Mouse (Mus musculus) embryonic facial prominence, embryonic 14.5 days (tissue): Measurements from ENCODE around the gene Trmt1. TPM values are rescaled to one million over a fixed set of nuclear protein-coding genes. Genes with fewer than 3 reads are reported as not detected.
A peak's percentile ranks its signal among the peaks of the same experiment; 100 is the strongest.

Source experiments
- ATAC-seq: fragments of 200-750 bp; cut with Nextera tagmentation; 2 replicates; pipeline ENCODE4 v1.8.0; 2017; ENCODE audit warnings: low read depth, moderate number of reproducible peaks, moderate TSS enrichment
- DNase-seq: peaks from one replicate; pipeline ENCODE4 v3.0.0-alpha.2; 2015; ENCODE audit warnings: low spot score
- H3K27ac ChIP-seq: fragments of 300-500 bp; sonication (generic); replicated peaks from 2 replicates; pipeline ENCODE4 v1.5.1; 2014; ENCODE audit warnings: low read depth, mild to moderate bottlenecking, low read length, moderate library complexity
- H3K27me3 ChIP-seq: fragments of 300-500 bp; sonication (generic); replicated peaks from 2 replicates; pipeline ENCODE4 v1.6.1; 2014; ENCODE audit warnings: low read length; ENCODE audit not compliant: control insufficient read depth, insufficient read depth
- H3K36me3 ChIP-seq: fragments of 300-500 bp; sonication (generic); 2 replicates; pipeline ENCODE4 v1.6.1; 2014; ENCODE audit warnings: low read length, mixed read lengths; ENCODE audit not compliant: control insufficient read depth, insufficient read depth
- H3K4me1 ChIP-seq: fragments of 300-500 bp; sonication (generic); 2 replicates; pipeline ENCODE4 v1.6.1; 2014; ENCODE audit warnings: antibody characterized with exemption, low read length; ENCODE audit not compliant: control insufficient read depth, insufficient read depth
- H3K4me2 ChIP-seq: fragments of 300-500 bp; sonication (generic); 2 replicates; pipeline ENCODE4 v1.6.1; 2014; ENCODE audit warnings: low read depth, mild to moderate bottlenecking, low read length, moderate library complexity, mixed read lengths
- H3K4me3 ChIP-seq: fragments of 300-500 bp; sonication (generic); 2 replicates; pipeline ENCODE4 v1.5.1; 2014; ENCODE audit warnings: low read depth, mild to moderate bottlenecking, low read length
- H3K9ac ChIP-seq: fragments of 300-500 bp; sonication (generic); 2 replicates; pipeline ENCODE4 v1.6.1; 2014; ENCODE audit warnings: low read depth, mild to moderate bottlenecking, low read length, moderate library complexity, mixed read lengths
- H3K9me3 ChIP-seq: fragments of 300-500 bp; sonication (generic); 2 replicates; pipeline ENCODE4 v1.6.1; 2016; ENCODE audit warnings: low read length; ENCODE audit not compliant: control insufficient read depth
- WGBS: fragments of 180-500 bp; shearing (Covaris S2); extraction: QIAGEN DNeasy Blood & Tissue Kit; methylation state at CpG from one replicate; pipeline ENCODE4 v1.1.7; 2014; 5-methylcytosine and 5-hydroxymethylcytosine counted together
- polyA plus RNA-seq: library from polyadenylated mRNA; unstranded; fragments of >200 nt; fragmentation: Nextera tagmentation; extraction: Ambion mirVana; gene quantifications from 2 replicates; pipeline ENCODE4 v1.2.1, GENCODE M21; 2014

The Trmt1 gene
- polyA plus RNA-seq, 1 experiment from 2014 or later, result 55.8 TPM

DNA sequence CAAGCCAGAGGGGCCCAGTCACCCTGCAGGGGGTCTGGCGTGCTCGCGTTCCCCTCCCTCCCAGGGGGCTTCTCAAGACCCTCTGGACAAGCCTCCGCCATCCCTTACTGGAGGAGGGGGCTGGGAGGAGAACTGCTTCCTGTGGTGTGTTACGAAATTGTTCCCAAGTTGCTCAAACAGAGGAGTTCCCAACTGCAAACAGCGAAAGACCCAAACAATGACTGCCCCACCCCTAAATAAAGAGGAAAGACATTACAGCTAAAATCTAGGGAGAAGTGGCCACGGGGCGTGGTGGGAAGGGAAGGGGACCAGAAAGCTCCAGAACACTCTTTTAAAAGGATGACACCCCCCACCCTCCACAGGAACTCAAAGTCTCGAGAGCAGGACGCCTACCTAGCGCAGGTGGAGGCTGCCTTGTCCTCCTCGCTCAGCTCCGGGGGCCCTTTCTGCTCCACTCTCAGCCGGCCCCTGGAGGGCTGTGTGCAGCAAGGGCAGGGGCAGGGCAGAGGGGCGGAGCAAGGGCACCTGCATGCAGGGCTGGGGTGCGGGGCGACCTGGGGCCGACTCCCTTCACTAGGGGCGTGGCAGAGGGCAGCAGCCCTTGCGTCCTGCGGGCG lies 21.3 kb downstream of the Trmt1 start:
- H3K36me3 ChIP-seq, result peaks cover 38% of the 10 kb centered on the region
- peak overlapping the region; percentile 27 for H3K4me2 ChIP-seq
- ATAC-seq (no peak), DNase-seq (no peak)
- H3K9ac ChIP-seq, result peak overlapping the region; percentile 49; the same call in 1 of the 2 replicates
- no peaks in the 10 kb centered on the region for H3K9me3 ChIP-seq
- H3K27ac ChIP-seq, result peak overlapping the region; percentile 39; the same call in 1 of the 2 replicates
- peaks cover 56% of the 10 kb centered on the region for H3K4me1 ChIP-seq
- H3K27me3 ChIP-seq, result peaks cover 57% of the 10 kb centered on the region
- H3K4me3 ChIP-seq, result peak overlapping the region; percentile 18
- WGBS, result 24% methylated on average over 15 of the region's 22 CpGs

GRCm38 (mm10) chr8:84708071-84708541 lies 22.0 kb downstream of the Trmt1 start:
- Histone ChIP-seq H3K36me3 (peaks cover 38% of the 10 kb centered on the region), H3K4me3 (peak overlapping the region; percentile 18; the same call in 1 of the 2 replicates), H3K4me2 (peak overlapping the region; percentile 27; the same call in 1 of the 2 replicates), H3K27ac (0 out of 2 replicates have a peak overlapping the region, but pooled peaks have one; percentile 39), H3K9ac (0 out of 2 replicates have a peak overlapping the region, but pooled peaks have one; percentile 37), H3K4me1 (peaks cover 62% of the 10 kb centered on the region), H3K27me3 (peaks cover 50% of the 10 kb centered on the region), H3K9me3 (no peaks in the 10 kb centered on the region)
- WGBS, result 28% methylated on average over 15 of the region's 15 CpGs
- DNase-seq, result no peak
- no peak for ATAC-seq

- Histone ChIP-seq H3K36me3 (peaks cover 46% of the 10 kb centered on the region), H3K27ac (peak overlapping the region; percentile 16; the same call in 1 of the 2 replicates), H3K4me3 (no peak overlapping the region), H3K9ac (0 out of 2 replicates have a peak overlapping the region, but pooled peaks have one; percentile 35), H3K9me3 (no peaks in the 10 kb centered on the region), H3K27me3 (peaks cover 42% of the 10 kb centered on the region), H3K4me1 (peaks cover 71% of the 10 kb centered on the region), H3K4me2 (0 out of 2 replicates have a peak overlapping the region, but pooled peaks have one; percentile 10)
- 15% methylated on average over 12 of the region's 12 CpGs for WGBS
- DNase-seq (peak; percentile 94), ATAC-seq (peak; percentile 50)
Observed at GRCm38 (mm10) chr8:84708774-84709475, 22.8 kb downstream of the Trmt1 start.

DNA sequence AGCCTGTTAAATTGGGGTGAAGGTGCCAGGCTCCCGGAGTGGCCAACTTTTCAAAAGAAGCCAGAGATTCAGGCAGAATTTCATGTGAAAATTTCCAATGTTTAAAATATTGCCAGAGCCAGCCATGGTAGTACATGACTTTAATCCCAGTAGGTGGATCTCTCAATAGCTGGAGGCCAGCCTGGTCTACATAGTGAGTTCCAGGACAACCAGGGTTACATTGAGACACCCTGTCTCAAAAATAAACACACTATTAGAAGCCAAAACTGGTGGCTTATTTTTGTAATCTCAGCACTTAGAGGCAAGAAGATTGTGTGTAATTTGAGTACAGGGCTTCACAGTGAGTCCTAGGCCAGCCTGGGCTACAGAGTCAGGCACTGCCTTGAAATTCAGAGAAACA lies 23.8 kb downstream of the Trmt1 start:
- peak overlapping the region; percentile 18; the same call in 1 of the 2 replicates for H3K27ac ChIP-seq
- no peak overlapping the region for H3K4me2 ChIP-seq
- peaks cover 34% of the 10 kb centered on the region for H3K27me3 ChIP-seq
- H3K36me3 ChIP-seq, result peaks cover 49% of the 10 kb centered on the region
- peaks cover 78% of the 10 kb centered on the region for H3K4me1 ChIP-seq
- ATAC-seq (no peak), DNase-seq (no peak)
- H3K4me3 ChIP-seq, result no peak overlapping the region
- H3K9me3 ChIP-seq, result no peaks in the 10 kb centered on the region
- no peak overlapping the region for H3K9ac ChIP-seq
- 92% methylated on average over 1 of the region's 1 CpGs for WGBS

DNA sequence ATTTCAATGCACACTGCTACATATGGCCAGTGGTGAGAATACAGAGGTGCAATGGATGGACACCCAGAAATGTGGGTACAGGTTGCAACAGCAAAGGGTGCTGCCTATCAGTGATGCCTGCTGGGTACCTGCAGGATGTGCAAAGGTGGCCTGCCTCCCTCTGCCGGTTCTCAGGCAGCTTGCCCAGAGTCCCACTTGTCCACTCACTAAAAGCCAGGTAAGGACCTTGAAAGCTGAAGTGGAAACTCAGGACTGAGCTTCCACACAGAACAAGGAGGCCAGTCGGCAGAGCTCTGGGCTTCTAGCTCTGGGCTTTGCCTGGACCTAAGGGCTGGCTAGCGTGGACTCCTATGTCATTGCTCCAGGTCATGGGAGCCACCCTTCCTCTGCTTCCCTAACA lies 25.2 kb downstream of the Trmt1 start:
- no peak overlapping the region for H3K4me2 ChIP-seq
- H3K4me1 ChIP-seq, result peaks cover 77% of the 10 kb centered on the region
- ATAC-seq, result no peak
- H3K36me3 ChIP-seq, result peaks cover 59% of the 10 kb centered on the region
- H3K9me3 ChIP-seq, result no peaks in the 10 kb centered on the region
- no peak overlapping the region for H3K4me3 ChIP-seq
- H3K9ac ChIP-seq, result peak overlapping the region; percentile 54; the same call in 1 of the 2 replicates
- 45% methylated on average over 3 of the region's 3 CpGs for WGBS
- DNase-seq, result no peak
- H3K27me3 ChIP-seq, result peaks cover 24% of the 10 kb centered on the region
- peak overlapping the region; percentile 93 for H3K27ac ChIP-seq

- WGBS, result 11% methylated on average over 11 of the region's 11 CpGs
- no peak overlapping the region for H3K4me3 ChIP-seq
Observed at GRCm38 (mm10) chr8:84711933-84712758, 26.0 kb downstream of the Trmt1 start.

DNA sequence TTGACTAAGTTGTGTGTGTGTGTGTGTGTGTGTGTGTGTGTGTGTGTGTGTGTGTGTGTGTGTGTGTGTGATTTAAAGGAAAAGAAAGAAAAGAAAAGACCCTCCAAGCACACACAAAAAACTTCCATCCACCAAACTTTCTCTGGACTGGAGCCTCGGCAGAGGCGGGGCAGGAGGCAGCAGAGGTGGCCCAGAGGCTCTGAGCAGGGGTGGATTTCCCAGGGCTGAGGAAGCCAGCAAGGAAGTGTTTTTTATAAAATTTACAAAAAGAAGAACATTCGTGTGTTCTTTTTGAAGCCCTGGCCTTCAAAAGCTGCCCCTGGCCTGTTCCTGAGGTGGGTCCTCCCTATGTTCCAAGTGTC lies 26.6 kb downstream of the Trmt1 start:
- peaks cover 10% of the 10 kb centered on the region for H3K27me3 ChIP-seq
- no peak for DNase-seq
- peak overlapping the region; percentile 93 for H3K27ac ChIP-seq
- peak overlapping the region; percentile 38; the same call in 1 of the 2 replicates for H3K9ac ChIP-seq
- H3K4me3 ChIP-seq, result no peak overlapping the region
- H3K36me3 ChIP-seq, result peaks cover 60% of the 10 kb centered on the region
- peak; percentile 60 for ATAC-seq
- H3K4me1 ChIP-seq, result peaks cover 63% of the 10 kb centered on the region
- 6% methylated on average over 3 of the region's 3 CpGs for WGBS
- H3K9me3 ChIP-seq, result no peaks in the 10 kb centered on the region
- peak overlapping the region; percentile 41 for H3K4me2 ChIP-seq

More at GRCm38 (mm10) chr8:84711933-84712758, 26.0 kb downstream of the Trmt1 start:
- H3K9me3 ChIP-seq, result no peaks in the 10 kb centered on the region
- DNase-seq, result peak; percentile 96
- peak; percentile 90 for ATAC-seq
- H3K4me1 ChIP-seq, result peaks cover 69% of the 10 kb centered on the region
- peaks cover 60% of the 10 kb centered on the region for H3K36me3 ChIP-seq
- H3K27ac ChIP-seq, result peak overlapping the region; percentile 93
- peak overlapping the region; percentile 41 for H3K4me2 ChIP-seq
- peak overlapping the region; percentile 54; the same call in 1 of the 2 replicates for H3K9ac ChIP-seq
- peaks cover 16% of the 10 kb centered on the region for H3K27me3 ChIP-seq

DNA sequence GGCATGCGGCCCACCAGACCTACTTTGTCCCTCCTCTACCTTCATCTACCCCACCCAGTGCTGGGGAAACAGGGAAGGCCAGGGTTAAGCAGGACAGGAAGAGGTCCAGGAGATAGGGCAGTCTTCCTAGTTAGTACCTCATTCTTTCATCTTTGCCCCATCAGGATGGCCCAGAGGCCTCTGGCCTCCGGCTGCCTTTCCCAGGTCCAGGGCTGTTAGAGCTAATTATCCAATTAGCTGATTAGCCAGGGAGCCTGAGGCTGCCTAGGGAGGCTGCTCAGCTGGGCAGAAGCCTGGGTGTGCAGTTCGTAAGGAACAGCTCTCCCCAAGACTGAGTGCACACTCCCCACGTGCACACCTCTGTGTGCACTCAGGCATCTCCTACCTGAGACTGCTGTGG lies 27.3 kb downstream of the Trmt1 start:
- Histone ChIP-seq H3K4me3 (no peak overlapping the region), H3K9me3 (no peaks in the 10 kb centered on the region), H3K27ac (peak overlapping the region; percentile 93), H3K4me2 (peak overlapping the region; percentile 21; the same call in 1 of the 2 replicates), H3K36me3 (peaks cover 57% of the 10 kb centered on the region), H3K27me3 (peaks cover 4% of the 10 kb centered on the region), H3K4me1 (peaks cover 58% of the 10 kb centered on the region), H3K9ac (peak overlapping the region; percentile 38)
- WGBS, result 43% methylated on average over 4 of the region's 4 CpGs
- DNase-seq (peak; percentile 39), ATAC-seq (no peak)
